Mouse (Mus musculus) kidney, postnatal 10 days (tissue): ENCODE measurements at regions not wholly inside any gene's neighbourhood (a gene's known extent, or its start where the extent isn't known, plus 50 kb on each side); places are given as distances from the start of the nearest gene placed in this dataset.

Experiments
- DNase-seq: peaks from one replicate; pipeline ENCODE4 v3.0.0; 2021; ENCODE audit warnings: mixed read lengths

GRCm38 (mm10) chr14:104661696-104662095, 139.3 kb upstream of the Rnf219 start:
- no peak for DNase-seq

DNA sequence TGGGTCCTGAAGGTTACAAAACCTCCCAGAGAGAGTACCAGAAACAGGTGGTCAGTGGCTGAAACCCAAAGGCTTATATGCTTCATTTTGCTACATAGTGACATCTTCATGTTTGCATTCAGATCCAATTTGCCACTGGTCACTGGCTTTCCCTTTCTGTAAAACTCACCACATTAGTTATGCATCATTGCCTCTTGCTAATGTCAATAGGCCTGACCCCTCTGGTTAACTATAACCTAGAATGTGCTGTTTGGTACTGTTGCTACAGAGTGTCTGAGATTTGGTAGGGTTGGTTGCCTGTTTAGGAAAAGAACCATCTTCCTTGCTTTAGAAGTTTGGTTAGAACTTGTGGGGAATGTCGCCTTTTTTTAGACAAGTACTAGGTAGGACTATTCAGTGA, 136.3 kb upstream of the Rnf219 start:
- no peak for DNase-seq

DNA sequence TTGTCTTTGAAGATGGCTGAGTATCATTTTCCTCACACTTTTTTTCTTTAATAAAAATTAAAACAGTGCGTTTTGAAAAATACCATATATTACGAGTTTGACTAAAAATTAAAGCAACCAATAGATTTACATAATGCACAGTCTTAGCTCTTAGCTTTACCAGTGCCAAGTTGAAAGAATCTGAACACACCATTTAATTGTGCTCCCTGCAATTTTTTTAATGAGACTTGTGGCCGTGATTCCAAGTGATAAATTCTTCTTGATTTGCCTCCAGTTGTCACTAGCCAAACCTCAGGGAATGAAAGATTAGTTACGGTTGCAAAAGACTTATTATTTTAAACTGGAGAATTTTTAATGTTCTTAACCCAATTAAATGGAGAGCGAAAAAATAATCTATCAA, 127.5 kb upstream of the Rnf219 start:
- no peak for DNase-seq

DNA sequence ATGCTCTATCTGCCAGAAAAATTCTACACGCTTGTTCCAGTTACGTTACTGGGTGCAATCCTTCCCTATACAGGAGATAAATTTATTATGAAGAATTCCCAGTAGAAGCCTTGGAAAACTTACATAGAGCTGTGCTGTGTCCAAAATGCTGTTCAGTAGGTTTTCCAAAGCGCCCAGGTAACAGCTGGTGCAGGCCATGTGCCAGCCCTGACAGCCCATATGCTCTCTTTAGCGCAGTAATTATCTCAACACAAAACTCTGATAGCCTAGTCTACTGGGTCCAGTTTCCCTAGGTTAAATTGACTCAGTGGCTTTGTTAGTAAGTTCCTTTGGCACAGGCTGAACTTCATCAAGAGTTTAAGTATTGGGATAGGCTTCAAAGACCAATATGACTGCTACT, 122.2 kb upstream of the Rnf219 start:
- no peak for DNase-seq

DNA sequence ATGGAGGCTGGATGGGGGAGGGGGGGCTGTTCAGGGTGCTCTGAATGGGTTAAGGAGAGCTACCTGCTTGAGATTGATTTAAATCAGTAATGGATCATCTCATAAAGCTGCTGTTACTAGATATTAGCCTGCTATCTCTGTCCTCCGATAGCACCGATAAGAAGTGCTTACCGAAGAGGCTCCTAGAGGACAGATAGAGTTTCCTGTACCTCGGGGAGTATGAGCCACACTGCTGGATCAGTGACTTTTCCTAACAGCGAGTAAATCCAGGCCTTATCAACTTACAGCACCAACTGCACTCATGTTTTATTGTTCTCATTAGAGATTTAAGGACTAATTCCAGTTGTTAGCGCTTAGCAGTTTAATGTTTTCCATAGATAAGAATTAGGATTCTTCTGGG, 120.3 kb upstream of the Rnf219 start:
- no peak for DNase-seq

- DNase-seq: no peak
Measured at GRCm38 (mm10) chr14:104639300-104639699, 116.9 kb upstream of the Rnf219 start.

DNA sequence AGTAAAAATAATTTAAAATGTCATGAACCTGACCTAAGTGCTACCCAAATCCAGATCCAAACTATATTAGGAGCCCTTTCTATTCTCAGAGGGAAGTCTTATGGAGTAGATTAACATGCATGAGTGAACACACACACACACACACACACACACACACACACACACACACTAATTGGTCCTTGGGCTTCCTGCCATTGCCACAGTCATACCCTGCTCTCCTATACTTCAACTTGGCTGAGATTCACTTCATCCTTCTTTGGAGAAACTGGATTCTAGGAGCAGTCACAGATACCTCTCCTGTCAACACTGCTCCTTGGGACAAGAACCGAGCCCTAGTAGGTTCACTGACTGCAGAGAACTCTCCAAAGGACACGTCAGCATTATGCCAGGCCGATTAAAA, 89.0 kb upstream of the Rnf219 start:
- no peak for DNase-seq

DNA sequence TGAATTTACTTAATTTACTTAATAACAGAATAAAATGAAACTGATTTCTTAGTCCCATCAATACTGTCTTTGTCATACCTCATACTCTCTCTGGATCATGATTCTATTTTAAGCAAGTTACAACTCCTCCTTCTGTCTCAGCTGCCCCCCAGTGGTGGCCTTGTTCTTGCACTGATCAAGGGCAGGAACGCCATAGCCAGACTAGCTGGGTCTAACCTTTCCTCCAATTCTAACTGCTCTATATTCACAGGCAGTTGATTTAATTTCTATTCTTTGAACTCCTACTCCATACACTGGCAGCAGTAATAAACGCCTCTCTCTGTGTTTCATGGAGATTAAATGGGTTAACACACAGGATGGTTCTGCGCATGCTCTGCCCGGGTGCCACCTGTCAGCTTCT, 87.9 kb upstream of the Rnf219 start:
- peak; percentile 24 for DNase-seq

GRCm38 (mm10) chr14:104594851-104595250, 72.4 kb upstream of the Rnf219 start:
- DNase-seq: no peak
